Comparison of ENCODE assay signal across 27 mouse cellular contexts in genomic region chr16:22387731-22388130, GRCm38 (mm10). TPM values are rescaled to one million over a fixed set of nuclear protein-coding genes. Genes with fewer than 3 reads are reported as not detected.
DNase-seq lines count a peak whose midpoint lies in the region; ATAC-seq and TF ChIP-seq lines count a peak whose summit lies in the region.
"Had no signal": no experiment of that assay in that cellular context is flagged by ENCODE, and none has a peak within 500 bp of the region (broad histone marks: within the 10 kb centered on the region; RNA-seq: fewer than 3 reads in every experiment).

No protein-coding gene starts in this region.

- no peak overlapping the region for H3K4me2 ChIP-seq in neural tube, embryonic 13.5 days
- H3K4me2 ChIP-seq in neural tube, embryonic 15.5 days = no peak overlapping the region
- no peak overlapping the region for H3K4me2 ChIP-seq in forebrain, embryonic 11.5 days (ENCODE audit: low read depth, low read length, severe bottlenecking)
- no peak overlapping the region for H3K4me2 ChIP-seq in liver, postnatal 0 days (ENCODE audit: low read depth, low read length)
- H3K4me2 ChIP-seq: forebrain, embryonic 12.5 days; heart, embryonic 12.5 days; hindbrain, embryonic 14.5 days; limb, embryonic 12.5 days; liver, embryonic 11.5 days; midbrain, embryonic 12.5 days had no signal

- peak; percentile 26 for DNase-seq in naive thymus-derived CD4-positive, alpha-beta T cell, adult 2 months (ENCODE audit: low read depth)
- peak; percentile 28 for DNase-seq in thymus, postnatal 14 days
- DNase-seq in forebrain, embryonic 11.5 days (ENCODE audit: low spot score) = no peak
- DNase-seq in natural killer cell, adult 2 months (ENCODE audit: low spot score in 2 of 2) = no peak
- no peak for DNase-seq in liver, postnatal 0 days
- DNase-seq: adrenal gland, postnatal 10 days; cerebellum, adult 11 months; cerebellum, adult 9-10 months; cerebellum, postnatal 36 days; forebrain, postnatal 0 days; heart, adult 2 months; kidney, adult 11 months; kidney, postnatal 36 days; lung, postnatal 36 days had no signal

- no peak for TF ChIP-seq CTCF in liver, postnatal 0 days (IDR thresholded peaks at IDR 0.05; ENCODE audit: low read depth)

- 92% methylated on average over 6 of the region's 6 CpGs for WGBS in neural tube, embryonic 13.5 days
- WGBS in neural tube, embryonic 15.5 days = 95% methylated on average over 6 of the region's 6 CpGs
- 93% methylated on average over 6 of the region's 6 CpGs for WGBS in forebrain, embryonic 11.5 days
- WGBS in liver, postnatal 0 days (ENCODE audit: insufficient replicate concordance) = 76% methylated on average over 6 of the region's 6 CpGs

- H3K4me3 ChIP-seq in neural tube, embryonic 13.5 days = no peak overlapping the region
- no peak overlapping the region for H3K4me3 ChIP-seq in neural tube, embryonic 15.5 days (replicated peaks)
- no peak overlapping the region for H3K4me3 ChIP-seq in forebrain, embryonic 11.5 days (ENCODE audit: low read depth, low read length)
- no peak overlapping the region for H3K4me3 ChIP-seq in liver, postnatal 0 days (ENCODE audit: low read depth, low read length)
- H3K4me3 ChIP-seq: erythroblast, embryonic 14.5 days; forebrain, embryonic 12.5 days; heart, adult 2 months; heart, embryonic 12.5 days; layer of hippocampus, adult 2 months; left cerebral cortex, adult 2 months; limb, embryonic 12.5 days; midbrain, embryonic 12.5 days had no signal

- peaks cover 23% of the 10 kb centered on the region; the same call in 1 of the 2 replicates for H3K4me1 ChIP-seq in neural tube, embryonic 13.5 days (replicated peaks)
- H3K4me1 ChIP-seq in neural tube, embryonic 15.5 days = peaks cover 23% of the 10 kb centered on the region
- H3K4me1 ChIP-seq in forebrain, embryonic 11.5 days (replicated peaks; ENCODE audit: control insufficient read depth, insufficient read depth, low read length) = no peaks in the 10 kb centered on the region; the same call in 1 of the 2 replicates
- H3K4me1 ChIP-seq in liver, postnatal 0 days (ENCODE audit: insufficient read depth) = no peaks in the 10 kb centered on the region
- H3K4me1 ChIP-seq: midbrain, embryonic 12.5 days had no signal

- peak overlapping the region; percentile 57; the same call in 1 of the 2 replicates for H3K27ac ChIP-seq in neural tube, embryonic 13.5 days (replicated peaks)
- no peak overlapping the region for H3K27ac ChIP-seq in neural tube, embryonic 15.5 days (replicated peaks)
- no peak overlapping the region for H3K27ac ChIP-seq in forebrain, embryonic 11.5 days (ENCODE audit: low read depth, low read length)
- H3K27ac ChIP-seq in liver, postnatal 0 days (ENCODE audit: low read depth) = no peak overlapping the region
- H3K27ac ChIP-seq: forebrain, embryonic 12.5 days; heart, adult 2 months; hindbrain, embryonic 14.5 days; layer of hippocampus, adult 2 months; left cerebral cortex, adult 2 months; limb, embryonic 12.5 days; midbrain, embryonic 12.5 days had no signal

- H3K9me3 ChIP-seq in neural tube, embryonic 13.5 days = no peaks in the 10 kb centered on the region
- H3K9me3 ChIP-seq in neural tube, embryonic 15.5 days (replicated peaks) = no peaks in the 10 kb centered on the region
- H3K9me3 ChIP-seq in forebrain, embryonic 11.5 days (ENCODE audit: control insufficient read depth, low read length) = no peaks in the 10 kb centered on the region
- H3K9me3 ChIP-seq in liver, postnatal 0 days (ENCODE audit: low read length) = no peaks in the 10 kb centered on the region
- H3K9me3 ChIP-seq: forebrain, embryonic 12.5 days; heart, embryonic 12.5 days; limb, embryonic 12.5 days; midbrain, embryonic 12.5 days had no signal

- ATAC-seq in neural tube, embryonic 13.5 days (ENCODE audit: low read depth) = no peak
- no peak for ATAC-seq in neural tube, embryonic 15.5 days (ENCODE audit: low FRiP score)
- ATAC-seq in forebrain, embryonic 11.5 days (replicated peaks; ENCODE audit: low FRiP score) = no peak
- no peak for ATAC-seq in liver, postnatal 0 days
- ATAC-seq: forebrain, postnatal 0 days; inflammation-experienced regulatory T-cells, adult 6 months had no signal

- no peaks in the 10 kb centered on the region for H3K27me3 ChIP-seq in neural tube, embryonic 13.5 days
- no peaks in the 10 kb centered on the region for H3K27me3 ChIP-seq in neural tube, embryonic 15.5 days (replicated peaks)
- H3K27me3 ChIP-seq in forebrain, embryonic 11.5 days (ENCODE audit: control insufficient read depth, insufficient read depth, low read length) = no peaks in the 10 kb centered on the region
- no peaks in the 10 kb centered on the region for H3K27me3 ChIP-seq in liver, postnatal 0 days (ENCODE audit: insufficient read depth, low read length)
- H3K27me3 ChIP-seq: CH12.LX; forebrain, embryonic 12.5 days; heart, embryonic 12.5 days; limb, embryonic 12.5 days; midbrain, embryonic 12.5 days had no signal

- no peak for TF ChIP-seq EP300 in liver, postnatal 0 days (IDR thresholded peaks at IDR 0.05; ENCODE audit: low read depth)

- no peaks in the 10 kb centered on the region for H3K36me3 ChIP-seq in neural tube, embryonic 13.5 days
- H3K36me3 ChIP-seq in neural tube, embryonic 15.5 days = no peaks in the 10 kb centered on the region
- no peaks in the 10 kb centered on the region for H3K36me3 ChIP-seq in forebrain, embryonic 11.5 days (ENCODE audit: control insufficient read depth, insufficient read depth, low read length)
- H3K36me3 ChIP-seq in liver, postnatal 0 days (replicated peaks; ENCODE audit: insufficient read depth, low read length) = no peaks in the 10 kb centered on the region
- H3K36me3 ChIP-seq: forebrain, embryonic 12.5 days; midbrain, embryonic 12.5 days had no signal

- H3K9ac ChIP-seq in neural tube, embryonic 13.5 days = no peak overlapping the region
- no peak overlapping the region for H3K9ac ChIP-seq in neural tube, embryonic 15.5 days (replicated peaks)
- H3K9ac ChIP-seq in forebrain, embryonic 11.5 days (ENCODE audit: low read length) = no peak overlapping the region
- H3K9ac ChIP-seq in liver, postnatal 0 days (replicated peaks) = no peak overlapping the region
- H3K9ac ChIP-seq: forebrain, embryonic 12.5 days; forebrain, postnatal 0 days; heart, embryonic 12.5 days; hindbrain, embryonic 14.5 days; limb, embryonic 12.5 days; midbrain, embryonic 12.5 days had no signal

RNA-seq across cellular contexts. Expression of gene Etv5, which starts 51.8 kb away (rescaled TPM):
- 26.3 and 28.1 TPM in 2 replicates for polyA plus RNA-seq in neural tube, embryonic 13.5 days (2015; fragmentation: Nextera tagmentation; extraction: Ambion mirVana)
- polyA plus RNA-seq in neural tube, embryonic 15.5 days (2015; fragmentation: Nextera tagmentation; extraction: Ambion mirVana) = 22.3 and 24.6 TPM in 2 replicates
- polyA plus RNA-seq in forebrain, embryonic 11.5 days (2014; fragmentation: Nextera tagmentation; extraction: Ambion mirVana) = 25.9 and 27.7 TPM in 2 replicates
- polyA plus RNA-seq in liver, postnatal 0 days (2015; fragmentation: Nextera tagmentation; extraction: Ambion mirVana) = 2.6 and 2.7 TPM in 2 replicates

Comparison
In these comparisons a context has a peak if more than half of its experiments do, and no peak if none do; other contexts are left out.
1. DNase-seq: peak in naive thymus-derived CD4-positive, alpha-beta T cell, adult 2 months (single experiment) and thymus, postnatal 14 days (single experiment); none in forebrain, embryonic 11.5 days (single experiment), natural killer cell, adult 2 months (0 of 2) and liver, postnatal 0 days (single experiment).